Comparison of ENCODE assay signal across 7 mouse cellular contexts in the genomic region with DNA sequence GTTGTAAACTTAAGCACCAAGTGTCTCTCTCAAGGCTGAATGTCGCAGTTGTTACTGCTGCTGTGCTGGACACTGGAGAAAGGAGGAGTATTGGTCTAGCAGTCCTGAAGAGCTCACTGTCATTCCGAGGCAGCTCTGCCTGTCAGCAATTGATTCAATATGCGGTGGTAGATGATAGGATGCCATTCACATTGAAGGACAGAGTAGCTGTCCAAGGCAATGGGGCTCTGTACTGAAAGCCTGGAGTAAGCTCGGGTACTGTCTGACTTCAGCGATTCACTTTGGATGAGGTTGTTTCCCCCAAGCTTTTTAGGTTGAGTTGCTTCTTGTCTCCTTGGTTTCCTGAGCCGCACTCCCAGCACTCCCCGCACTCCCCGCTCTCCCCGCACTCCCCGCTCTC. TPM values are rescaled to one million over a fixed set of nuclear protein-coding genes. Genes with fewer than 3 reads are reported as not detected.
DNase-seq lines count a peak whose midpoint lies in the region; ATAC-seq and TF ChIP-seq lines count a peak whose summit lies in the region.

No protein-coding gene starts in this region.

- 2% methylated on average over 10 of the region's 10 CpGs for WGBS in lung, postnatal 0 days
- under 1% methylated on average over 10 of the region's 10 CpGs for WGBS in embryonic facial prominence, embryonic 15.5 days
- under 1% methylated on average over 10 of the region's 10 CpGs for WGBS in limb, embryonic 10.5 days
- WGBS in small intestine, adult 2 months: 4% methylated on average over 9 of the region's 10 CpGs

- H3K27ac ChIP-seq in lung, postnatal 0 days (ENCODE audit: low read length): no peak overlapping the region
- no peak overlapping the region for H3K27ac ChIP-seq in embryonic facial prominence, embryonic 15.5 days (replicated peaks)
- no peak overlapping the region for H3K27ac ChIP-seq in limb, embryonic 10.5 days
- H3K27ac ChIP-seq in small intestine, adult 2 months (ENCODE audit: insufficient read depth, low read depth, low read length): no peak overlapping the region

- no peak for DNase-seq in lung, postnatal 0 days (ENCODE audit: low spot score)
- DNase-seq in lung, postnatal 4 days: no peak
- DNase-seq in limb, embryonic 10.5 days (ENCODE audit: low spot score): no peak
- no peak for DNase-seq in cerebellum, postnatal 4 days (ENCODE audit: low spot score in 2 of 2)
- no peak for DNase-seq in left cerebral cortex, postnatal 25 days (ENCODE audit: low spot score in 2 of 2)

- TF ChIP-seq POLR2A in small intestine, adult 2 months (IDR thresholded peaks at IDR 0.05; ENCODE audit: low read depth, low read length): no peak

- H3K9ac ChIP-seq in lung, postnatal 0 days (replicated peaks; ENCODE audit: low read depth): no peak overlapping the region
- no peak overlapping the region; the same call in 1 of the 2 replicates for H3K9ac ChIP-seq in embryonic facial prominence, embryonic 15.5 days

- H3K4me3 ChIP-seq in lung, postnatal 0 days (ENCODE audit: low read depth, low read length): peak overlapping the region; percentile 35; the same call in 1 of the 2 replicates
- H3K4me3 ChIP-seq in embryonic facial prominence, embryonic 15.5 days (replicated peaks): peak overlapping the region; percentile 33
- peak overlapping the region; percentile 49 for H3K4me3 ChIP-seq in limb, embryonic 10.5 days
- peak overlapping the region; percentile 20 for H3K4me3 ChIP-seq in small intestine, adult 2 months (ENCODE audit: low read depth, low read length)

- no peak for TF ChIP-seq CTCF in lung, postnatal 0 days (IDR thresholded peaks at IDR 0.05)
- TF ChIP-seq CTCF in small intestine, adult 2 months (IDR thresholded peaks at IDR 0.05; ENCODE audit: extremely low read depth, insufficient read length, insufficient replicate concordance, low read depth, low read length): no peak

- no peaks in the 10 kb centered on the region for H3K36me3 ChIP-seq in lung, postnatal 0 days (ENCODE audit: insufficient read depth, low read length)
- H3K36me3 ChIP-seq in embryonic facial prominence, embryonic 15.5 days: no peaks in the 10 kb centered on the region
- H3K36me3 ChIP-seq in limb, embryonic 10.5 days: peaks cover 37% of the 10 kb centered on the region
- H3K36me3 ChIP-seq in small intestine, adult 2 months (ENCODE audit: control insufficient read depth, insufficient read depth, low read length): no peaks in the 10 kb centered on the region

- H3K9me3 ChIP-seq in lung, postnatal 0 days (ENCODE audit: low read length): no peaks in the 10 kb centered on the region
- no peaks in the 10 kb centered on the region for H3K9me3 ChIP-seq in embryonic facial prominence, embryonic 15.5 days (replicated peaks)
- H3K9me3 ChIP-seq in limb, embryonic 10.5 days (replicated peaks): no peaks in the 10 kb centered on the region

- H3K4me1 ChIP-seq in lung, postnatal 0 days (ENCODE audit: insufficient read depth, low read depth, low read length): peaks cover 24% of the 10 kb centered on the region
- H3K4me1 ChIP-seq in embryonic facial prominence, embryonic 15.5 days: peaks cover 91% of the 10 kb centered on the region
- peaks cover 93% of the 10 kb centered on the region for H3K4me1 ChIP-seq in limb, embryonic 10.5 days
- peaks cover 5% of the 10 kb centered on the region for H3K4me1 ChIP-seq in small intestine, adult 2 months (ENCODE audit: control insufficient read depth, insufficient read depth, insufficient read length, low read length)

- H3K4me2 ChIP-seq in lung, postnatal 0 days (replicated peaks; ENCODE audit: low read depth, low read length): peak overlapping the region; percentile 62
- peak overlapping the region; percentile 53 for H3K4me2 ChIP-seq in embryonic facial prominence, embryonic 15.5 days (replicated peaks)

- intact Hi-C loops in left cerebral cortex, postnatal 25 days (cut with DNase I): loop anchor here (2.0 to 5.0 kb wide), 3 partner anchors 35 to 248 kb away; a partner anchor contains a TSS

- ATAC-seq in lung, postnatal 0 days: no peak
- ATAC-seq in embryonic facial prominence, embryonic 15.5 days (ENCODE audit: insufficient number of reproducible peaks, low FRiP score, low TSS enrichment, low read depth): no peak

- H3K27me3 ChIP-seq in lung, postnatal 0 days (replicated peaks; ENCODE audit: insufficient read depth, low read length): no peaks in the 10 kb centered on the region
- H3K27me3 ChIP-seq in embryonic facial prominence, embryonic 15.5 days: no peaks in the 10 kb centered on the region
- H3K27me3 ChIP-seq in limb, embryonic 10.5 days (ENCODE audit: low read depth, poor library complexity, severe bottlenecking): no peaks in the 10 kb centered on the region
- H3K27me3 ChIP-seq in small intestine, adult 2 months (ENCODE audit: control insufficient read depth, insufficient read depth, low read length): no peaks in the 10 kb centered on the region

- no peak for TF ChIP-seq EP300 in lung, postnatal 0 days (IDR thresholded peaks at IDR 0.05)

RNA-seq across cellular contexts. Expression of a gene that starts 34.9 kb away (rescaled TPM):
- 21.2 and 21.5 TPM in 2 replicates for polyA plus RNA-seq in lung, postnatal 0 days (2015; fragmentation: Nextera tagmentation; extraction: Ambion mirVana)
- polyA plus RNA-seq in embryonic facial prominence, embryonic 15.5 days (2015; fragmentation: Nextera tagmentation; extraction: Ambion mirVana): 34.4 and 41.3 TPM in 2 replicates
- polyA plus RNA-seq in limb, embryonic 10.5 days (2016; fragmentation: Nextera tagmentation; extraction: Ambion mirVana): 33.8 and 45.4 TPM in 2 replicates
- 16.7 and 41.0 TPM in 2 replicates for polyA plus RNA-seq in small intestine, adult 2 months (2012; rRNA removed)
- 100 to 1,000 TPM; 115 to 131 TPM for total RNA-seq in left cerebral cortex, postnatal 25 days (2021)
